Mouse (Mus musculus): ENCODE measurements around the gene Med13l.
A peak's percentile ranks its signal among the peaks of the same experiment; 100 is the strongest.

Med13l gene

DNA sequence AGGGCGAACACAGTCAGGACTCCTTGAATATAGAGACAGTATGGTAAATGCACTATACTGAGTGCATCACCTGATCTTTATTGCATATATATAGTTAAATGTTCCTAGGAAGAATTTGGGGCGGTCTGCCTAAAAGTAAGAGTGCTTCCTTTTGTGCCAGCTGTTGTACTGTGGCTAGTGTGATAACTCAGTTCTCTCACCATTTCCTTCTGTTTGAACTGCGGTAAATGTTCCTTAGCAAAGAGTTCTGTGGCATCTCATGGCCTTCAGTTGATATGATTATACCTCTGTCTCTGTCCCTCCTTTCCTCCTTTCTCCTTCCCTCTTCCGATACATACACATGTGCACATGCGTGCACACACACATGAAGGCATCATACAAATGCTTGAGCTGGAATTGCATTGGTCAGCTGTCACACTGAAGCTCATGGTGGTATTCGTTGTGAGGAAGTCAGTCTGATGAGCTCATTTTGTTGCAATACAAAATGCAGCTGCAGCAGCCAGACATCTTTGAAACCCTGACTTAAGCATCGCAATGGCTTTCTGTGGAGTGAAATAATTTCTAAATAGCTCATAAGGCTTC is 97.9 kb downstream of the Med13l start:
- no peak for DNase-seq (ENCODE audit: low spot score)

- no peak for DNase-seq (ENCODE audit: low spot score)
These were observed 99.2 kb downstream of the Med13l start for GRCm38 (mm10) chr5:118659713-118660112.

DNA sequence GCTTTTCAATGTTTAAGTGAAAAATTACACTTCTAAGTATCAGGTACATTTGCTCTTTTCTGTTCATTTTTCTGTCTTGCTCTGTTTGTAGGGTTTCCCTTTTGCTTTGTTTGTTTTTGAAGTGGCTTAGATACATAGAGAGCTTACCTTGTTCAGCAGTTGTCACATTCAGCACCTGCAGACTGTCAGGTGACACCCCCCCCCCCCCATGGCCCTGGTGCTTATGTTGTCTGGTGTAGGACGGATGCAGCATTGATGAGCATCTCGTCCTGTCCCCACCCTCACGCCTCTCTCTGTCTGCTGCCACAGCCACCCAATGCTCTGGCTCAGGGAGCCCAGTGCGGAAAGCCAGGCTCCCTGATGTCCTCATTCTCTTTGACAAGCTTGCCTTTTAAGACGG is 101.3 kb downstream of the Med13l start:
- DNase-seq (ENCODE audit: low spot score): no peak

DNA sequence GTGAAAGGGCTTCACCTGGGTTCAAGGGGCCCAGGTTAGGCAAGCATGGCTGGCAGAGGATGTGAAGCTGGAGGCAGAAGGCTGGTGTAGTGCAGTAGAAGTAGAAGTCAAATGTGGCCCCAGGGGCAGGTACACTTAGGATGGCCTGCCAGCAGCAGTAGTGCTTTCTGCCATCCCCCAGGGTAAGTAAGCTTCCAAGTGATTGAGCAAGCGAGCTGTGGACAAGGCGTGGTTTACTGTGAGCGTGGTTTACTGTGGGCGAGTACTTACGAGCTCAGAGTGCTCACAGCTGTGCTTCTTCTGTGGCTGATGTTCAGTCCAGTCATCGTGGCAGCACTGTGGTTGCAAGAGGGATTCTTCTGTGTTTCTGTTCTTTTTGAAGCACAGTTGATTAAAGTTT is 103.5 kb downstream of the Med13l start:
- no peak for DNase-seq (ENCODE audit: low spot score)

DNA sequence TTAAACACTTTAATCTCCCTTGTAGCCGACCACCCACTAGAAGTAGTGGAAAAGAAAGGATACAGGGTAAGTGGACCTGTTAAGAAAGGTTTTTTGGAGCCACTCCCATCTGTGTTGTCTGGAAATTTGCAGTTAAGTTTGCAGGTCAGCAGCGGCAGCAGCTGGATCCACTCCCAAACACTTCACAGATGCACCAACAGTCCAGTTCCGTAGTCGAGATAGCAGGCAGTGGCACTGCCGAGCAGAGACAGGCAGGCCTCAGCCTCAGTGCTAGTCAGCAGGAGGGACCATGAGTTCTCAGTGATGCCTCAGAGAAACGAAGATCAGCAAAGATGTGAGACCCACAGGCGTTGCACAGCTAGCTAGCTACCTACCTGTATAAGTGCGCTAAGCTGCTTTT is 104.5 kb downstream of the Med13l start:
- DNase-seq (ENCODE audit: low spot score): no peak

- DNase-seq (ENCODE audit: low spot score): no peak
These were observed 106.1 kb downstream of the Med13l start for GRCm38 (mm10) chr5:118666437-118667207.

DNA sequence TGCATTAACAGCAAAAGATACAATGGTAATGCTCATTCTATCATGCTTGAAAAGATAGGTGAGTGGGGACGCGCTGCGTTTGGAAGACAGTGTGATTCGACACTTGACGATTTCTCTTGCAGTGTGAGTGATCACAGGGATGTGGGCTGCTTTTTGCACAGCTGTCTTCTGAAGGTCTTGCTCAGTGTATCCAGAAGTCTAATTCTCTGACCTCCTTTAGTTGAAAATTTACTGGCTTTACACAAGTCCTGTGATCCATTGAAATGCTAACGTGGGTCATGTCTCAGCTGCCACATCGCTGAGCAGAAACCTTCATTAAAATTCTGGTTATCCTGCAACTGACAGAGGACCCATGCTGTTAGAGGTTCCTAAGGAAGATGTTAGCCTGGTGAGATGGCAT is 107.4 kb downstream of the Med13l start:
- no peak for DNase-seq (ENCODE audit: low spot score)

GRCm38 (mm10) chr5:118668931-118669330 is 108.5 kb downstream of the Med13l start:
- peak; percentile 55 for DNase-seq (ENCODE audit: low spot score)

DNA sequence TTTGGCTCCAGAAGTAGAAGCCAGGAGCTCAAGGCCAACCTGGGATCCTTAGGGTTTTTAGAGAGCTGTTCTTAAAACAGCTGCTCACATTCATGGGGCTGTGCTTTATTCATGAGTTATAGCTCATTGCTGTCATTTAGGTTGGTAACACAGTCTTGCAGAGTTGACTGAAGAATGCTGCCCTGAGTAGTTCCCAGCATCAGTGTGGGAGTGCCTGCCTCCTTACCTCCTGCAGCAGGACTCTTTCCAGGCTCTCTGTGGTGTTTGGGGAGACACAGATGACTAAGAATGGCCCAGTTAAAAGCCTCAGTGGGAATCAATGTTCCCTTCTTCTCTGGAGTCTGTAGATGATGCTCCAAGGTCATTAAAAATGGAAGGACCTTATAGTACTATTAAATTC is 111.6 kb downstream of the Med13l start:
- no peak for DNase-seq (ENCODE audit: low spot score)

DNA sequence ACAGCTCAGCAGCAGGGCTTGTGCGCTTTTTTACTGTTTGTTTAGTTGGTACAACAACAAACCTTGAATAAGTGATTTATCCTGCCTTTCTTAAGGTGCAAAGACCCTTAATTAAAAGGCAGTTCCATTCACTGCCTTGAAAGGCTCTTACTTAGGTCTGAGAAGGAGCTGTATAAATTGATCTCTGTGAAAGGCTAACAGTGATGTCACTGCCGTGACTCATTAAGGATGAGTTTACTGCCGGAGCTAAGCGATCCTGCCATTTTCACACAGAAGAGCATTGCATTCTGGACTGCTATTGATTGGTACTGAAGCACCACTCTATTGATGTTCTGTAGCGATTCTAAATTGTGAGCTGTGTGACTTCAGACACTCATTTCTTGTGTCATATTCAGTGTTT is 113.4 kb downstream of the Med13l start:
- no peak for DNase-seq (ENCODE audit: low spot score)

DNA sequence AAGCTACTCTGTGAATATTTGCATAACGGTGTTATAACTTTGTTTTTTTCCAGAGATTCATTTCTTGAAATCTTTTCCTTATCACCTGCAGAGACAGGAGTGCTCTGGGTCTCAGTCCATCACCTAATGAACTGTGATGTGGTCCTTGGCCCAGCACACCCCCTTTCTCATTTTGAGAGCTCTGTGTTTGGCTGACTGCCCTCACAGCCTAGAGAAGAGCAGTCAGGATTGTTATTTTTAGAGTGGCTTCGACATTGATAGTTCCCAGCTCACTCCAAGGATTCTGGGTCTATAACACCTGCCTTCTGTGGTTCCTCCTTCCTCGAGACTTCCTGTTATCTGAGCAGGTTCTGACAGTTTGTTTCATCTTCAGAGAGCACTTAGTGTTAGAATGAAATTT is 113.8 kb downstream of the Med13l start:
- no peak for DNase-seq (ENCODE audit: low spot score)

DNA sequence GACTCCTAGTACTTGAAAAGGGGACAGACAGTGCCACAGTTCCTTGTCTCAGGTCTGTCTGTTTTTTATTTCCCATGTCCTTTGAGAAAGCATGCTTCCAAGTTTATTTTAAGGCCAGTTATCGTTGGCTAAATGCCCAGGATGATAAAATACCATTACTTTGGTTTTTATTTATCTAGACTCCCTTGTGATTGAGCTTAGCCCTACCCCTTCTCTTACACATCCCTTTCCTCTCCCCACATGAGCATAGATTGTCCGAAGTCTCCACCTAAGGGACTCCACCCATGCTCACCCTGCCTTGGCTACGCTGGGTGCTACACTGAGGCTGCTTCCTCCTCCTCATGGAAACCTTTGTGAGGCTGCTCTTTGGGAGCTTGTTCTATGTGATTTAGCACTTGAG is 115.2 kb downstream of the Med13l start:
- DNase-seq (ENCODE audit: low spot score): no peak

DNA sequence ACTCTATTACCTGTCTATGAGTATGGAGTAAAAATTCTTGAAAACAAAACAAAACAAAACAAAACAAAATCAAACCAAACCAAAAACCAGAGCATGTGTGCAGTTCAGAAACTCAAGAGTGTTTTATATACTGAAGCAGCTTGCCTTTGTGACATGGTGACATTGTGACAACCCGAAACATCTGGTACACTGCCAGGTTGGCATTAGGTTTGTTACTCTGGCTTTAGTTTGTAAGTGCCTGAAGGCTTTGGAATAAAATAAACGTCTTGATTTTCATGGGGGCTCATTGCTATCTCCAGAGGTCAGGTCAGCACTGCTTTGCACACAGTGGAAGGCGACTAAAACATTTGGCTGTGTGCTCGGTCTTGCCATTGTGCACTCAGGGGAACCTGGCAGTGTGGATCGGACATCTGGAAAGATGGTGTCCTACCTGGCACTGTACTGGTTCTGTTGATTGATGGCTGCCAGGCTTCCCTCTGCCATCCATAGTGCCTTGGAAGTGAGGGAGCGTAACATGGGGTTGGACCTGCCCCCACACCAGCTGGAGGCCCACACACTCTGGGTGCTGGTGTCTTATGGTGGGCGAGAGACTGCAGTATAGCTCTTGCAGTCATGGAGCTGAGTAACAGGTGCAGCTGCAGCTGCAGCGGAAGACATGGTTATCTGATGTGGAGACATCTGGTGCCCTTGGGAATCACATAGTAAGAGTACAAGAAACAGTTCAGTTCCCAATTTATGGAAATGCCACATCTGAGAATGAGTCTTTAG is 115.9 kb downstream of the Med13l start:
- no peak for DNase-seq (ENCODE audit: low spot score)

- peak; percentile 69 for DNase-seq (ENCODE audit: low spot score)
These were observed 118.9 kb downstream of the Med13l start for GRCm38 (mm10) chr5:118679283-118679835.

GRCm38 (mm10) chr5:118680853-118681252 is 120.4 kb downstream of the Med13l start:
- no peak for DNase-seq (ENCODE audit: low spot score)

DNA sequence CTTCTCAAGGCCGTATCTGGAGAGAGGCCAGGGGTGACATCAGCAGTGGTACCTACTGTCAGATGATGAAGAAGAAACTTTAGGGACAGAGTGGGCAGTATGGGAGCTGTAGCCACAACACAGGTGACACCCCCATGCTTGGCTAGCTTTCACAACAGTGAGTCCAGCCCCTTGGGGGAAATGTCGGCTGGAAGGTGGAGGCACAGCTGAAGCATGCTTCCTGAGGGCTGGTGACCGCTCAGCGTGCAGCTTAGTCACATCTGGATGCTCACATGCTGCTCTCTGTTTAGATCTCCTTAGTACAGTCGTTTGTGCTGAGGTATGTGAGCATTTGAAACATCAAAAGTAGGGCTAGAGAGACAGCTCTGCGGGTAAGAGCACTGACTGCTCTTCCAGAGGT is 121.5 kb downstream of the Med13l start:
- DNase-seq (ENCODE audit: low spot score): no peak

GRCm38 (mm10) chr5:118685145-118685544 is 124.7 kb downstream of the Med13l start:
- no peak for DNase-seq (ENCODE audit: low spot score)

GRCm38 (mm10) chr5:118686021-118686420 is 125.5 kb downstream of the Med13l start:
- no peak for DNase-seq (ENCODE audit: low spot score)

- DNase-seq (ENCODE audit: low spot score): no peak
These were observed 128.7 kb downstream of the Med13l start for GRCm38 (mm10) chr5:118688886-118689835.

DNA sequence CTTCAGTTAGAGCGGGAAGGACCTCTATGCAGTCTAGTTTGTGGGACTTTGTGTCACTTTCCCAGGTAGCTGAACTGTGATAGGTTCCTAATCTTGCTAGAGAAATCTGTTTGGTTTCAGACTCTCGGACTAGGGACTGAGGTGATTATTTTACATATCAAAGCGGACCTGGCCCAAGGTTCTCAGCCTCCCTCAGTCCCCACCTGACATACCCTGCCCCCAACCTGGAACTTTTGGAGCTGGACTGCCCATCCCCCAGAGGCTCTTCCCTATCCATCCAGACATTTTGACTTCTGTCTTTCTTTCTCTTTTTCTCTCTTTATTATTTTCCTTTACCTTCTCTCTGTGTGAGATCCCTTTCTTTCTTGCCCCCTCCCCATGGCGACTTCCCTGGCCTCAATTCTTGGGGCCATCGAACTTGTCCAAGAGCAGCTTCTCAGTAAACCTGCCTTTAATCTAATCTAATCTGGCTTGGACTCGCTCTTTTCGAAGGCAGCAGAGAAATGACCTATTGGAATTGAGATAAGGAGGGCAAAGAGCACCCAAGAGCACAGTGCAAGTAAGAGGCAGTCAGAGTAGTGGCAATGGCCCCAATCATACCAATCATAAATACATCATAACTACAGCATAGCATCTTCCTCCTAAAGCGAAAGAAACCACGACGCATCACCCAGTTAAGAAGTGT is 130.7 kb downstream of the Med13l start:
- DNase-seq (ENCODE audit: low spot score): peak; percentile 76

DNA sequence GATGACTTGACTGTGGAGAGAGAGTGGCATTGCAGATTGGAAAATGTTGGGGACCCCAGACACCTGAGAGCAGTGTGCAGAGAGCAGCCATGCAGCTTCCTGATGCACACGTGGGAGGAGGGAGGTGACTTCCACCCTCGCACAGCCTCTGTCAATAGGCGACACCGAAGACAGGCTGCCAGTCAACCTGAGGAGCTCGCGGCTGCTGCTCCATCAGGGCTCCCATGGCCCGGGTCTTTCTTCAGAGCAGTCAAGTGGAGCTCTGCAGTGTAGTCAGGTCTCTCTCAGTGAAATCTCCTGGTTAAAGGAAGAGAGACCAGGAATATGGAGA is 131.2 kb downstream of the Med13l start:
- DNase-seq (ENCODE audit: low spot score): no peak
